In genomic region chr4:4875257-4875656, GRCm38 (mm10) we compare ENCODE assay signal across 10 mouse cellular contexts.
DNase-seq lines count a peak whose midpoint lies in the region; ATAC-seq and TF ChIP-seq lines count a peak whose summit lies in the region.
"Had no signal": no experiment of that assay in that cellular context is flagged by ENCODE, and none has a peak within 500 bp of the region (broad histone marks: within the 10 kb centered on the region; RNA-seq: fewer than 3 reads in every experiment).

No protein-coding gene starts in this region.

- peak; percentile 42 for TF ChIP-seq CTCF in intestine, postnatal 0 days (IDR thresholded peaks at IDR 0.05; ENCODE audit: low read depth)

- no peaks in the 10 kb centered on the region for H3K9me3 ChIP-seq in intestine, postnatal 0 days (ENCODE audit: control insufficient read depth)
- no peaks in the 10 kb centered on the region for H3K9me3 ChIP-seq in intestine, embryonic 15.5 days
- H3K9me3 ChIP-seq: liver, embryonic 15.5 days had no signal

- no peaks in the 10 kb centered on the region for H3K36me3 ChIP-seq in intestine, postnatal 0 days (ENCODE audit: control insufficient read depth, insufficient read depth)
- H3K36me3 ChIP-seq in intestine, embryonic 15.5 days, result no peaks in the 10 kb centered on the region
- H3K36me3 ChIP-seq: liver, embryonic 15.5 days had no signal

- DNase-seq in cerebellum, postnatal 10 days, result peak; percentile 36 to 53
- DNase-seq in cerebellum, adult 18-20 months, result no peak
- peak; percentile 9 for DNase-seq in ovary, postnatal 14 days (ENCODE audit: low spot score)
- DNase-seq in ovary, postnatal 36 days (ENCODE audit: low spot score), result no peak
- DNase-seq in right cerebral cortex, postnatal 4 days, result peak; percentile 6
- no peak for DNase-seq in neural tube, embryonic 10.5 days (ENCODE audit: extremely low spot score, low spot score)
- DNase-seq: kidney, adult 18-20 months had no signal

- no peak overlapping the region for H3K27ac ChIP-seq in intestine, postnatal 0 days (ENCODE audit: low read depth, low read length)
- no peak overlapping the region for H3K27ac ChIP-seq in intestine, embryonic 15.5 days
- H3K27ac ChIP-seq: liver, embryonic 15.5 days had no signal

- H3K4me1 ChIP-seq in intestine, postnatal 0 days (replicated peaks; ENCODE audit: control insufficient read depth, insufficient read depth, low read length), result no peaks in the 10 kb centered on the region
- H3K4me1 ChIP-seq in intestine, embryonic 15.5 days (replicated peaks), result no peaks in the 10 kb centered on the region
- H3K4me1 ChIP-seq: liver, embryonic 15.5 days had no signal

- H3K27me3 ChIP-seq in intestine, postnatal 0 days (replicated peaks; ENCODE audit: control insufficient read depth, insufficient read depth, low read length), result no peaks in the 10 kb centered on the region
- H3K27me3 ChIP-seq in intestine, embryonic 15.5 days (replicated peaks), result no peaks in the 10 kb centered on the region
- H3K27me3 ChIP-seq: liver, embryonic 15.5 days had no signal

- no peak overlapping the region for H3K9ac ChIP-seq in intestine, postnatal 0 days (ENCODE audit: low read depth, low read length)
- H3K9ac ChIP-seq in intestine, embryonic 15.5 days, result no peak overlapping the region
- H3K9ac ChIP-seq: liver, embryonic 15.5 days had no signal

- no peak for ATAC-seq in intestine, postnatal 0 days
- ATAC-seq in intestine, embryonic 15.5 days, result no peak

- H3K4me2 ChIP-seq in intestine, postnatal 0 days (replicated peaks; ENCODE audit: low read depth), result no peak overlapping the region
- no peak overlapping the region for H3K4me2 ChIP-seq in intestine, embryonic 15.5 days (replicated peaks)
- H3K4me2 ChIP-seq: liver, embryonic 15.5 days had no signal

- no peak overlapping the region for H3K4me3 ChIP-seq in intestine, postnatal 0 days (ENCODE audit: low read depth, low read length)
- no peak overlapping the region for H3K4me3 ChIP-seq in intestine, embryonic 15.5 days (replicated peaks)
- H3K4me3 ChIP-seq: liver, embryonic 15.5 days had no signal

Comparison
In these comparisons a context has a peak if more than half of its experiments do, and no peak if none do; other contexts are left out.
1. DNase-seq: peak in cerebellum, postnatal 10 days (2 of 2), ovary, postnatal 14 days (single experiment) and right cerebral cortex, postnatal 4 days (single experiment); none in cerebellum, adult 18-20 months (0 of 2), ovary, postnatal 36 days (single experiment) and neural tube, embryonic 10.5 days (single experiment).